Mouse (Mus musculus): ENCODE results near the gene Msh3.
A peak's percentile ranks its signal among the peaks of the same experiment; 100 is the strongest.
"Not testable (repeated sequence)": the region's sequence is repeated elsewhere in the genome, so short reads cannot be mapped to it uniquely, and the experiment has no call there.

The Msh3 gene

GRCm38 (mm10) chr13:92354456-92355271 lies at the start of gene Msh3, which contains the start of gene Dhfr:
Msh3 (minus strand) TSS chr13:92355003.
Dhfr (plus strand) TSS chr13:92354726.
- DNase-seq (ENCODE audit: low spot score in 2 of 2), result peak; percentile 95 to 97

DNA sequence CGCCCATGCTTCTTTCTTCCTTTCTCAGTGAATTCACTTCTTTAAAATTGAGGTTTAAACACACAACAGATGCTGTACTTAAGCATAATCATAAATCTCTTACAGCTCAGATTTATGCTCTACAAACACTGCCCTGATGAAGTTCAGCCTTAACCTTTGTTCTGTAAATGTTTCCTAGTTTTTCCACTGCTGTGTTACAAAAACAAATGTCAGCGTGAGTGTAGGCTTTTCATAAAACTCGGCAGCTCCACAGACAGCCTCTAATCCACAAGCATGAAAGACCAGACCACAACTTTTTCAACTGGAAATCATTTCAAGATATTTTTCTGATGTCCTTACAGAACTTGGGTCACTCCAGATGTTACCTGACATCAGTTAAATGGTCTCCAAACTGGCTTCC lies 48.7 kb upstream of the Msh3 start:
- no peak for DNase-seq (ENCODE audit: low spot score in 2 of 2)

DNA sequence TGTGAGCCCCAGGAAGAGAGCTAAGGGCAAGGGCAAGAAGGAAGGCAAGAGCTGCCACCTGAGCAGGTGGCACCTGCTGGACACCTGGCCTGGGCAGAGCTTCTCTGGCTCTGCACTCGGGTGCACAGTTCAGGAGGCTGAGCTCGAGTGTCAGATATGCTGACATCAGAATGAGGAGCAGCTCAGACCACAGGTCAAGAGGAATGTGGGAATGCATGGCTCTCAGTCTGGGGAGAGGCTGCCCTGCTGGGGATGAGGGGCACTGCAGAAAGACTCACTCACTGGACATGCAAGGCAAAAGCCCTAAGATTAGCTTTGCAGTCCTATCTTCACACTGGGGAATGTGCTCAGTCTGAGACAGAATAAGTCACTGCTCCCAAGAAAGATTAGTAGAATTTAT lies 47.3 kb upstream of the Msh3 start:
- no peak for DNase-seq (ENCODE audit: low spot score in 2 of 2)

GRCm38 (mm10) chr13:92398491-92399384 lies 43.9 kb upstream of the Msh3 start:
- DNase-seq (ENCODE audit: low spot score in 2 of 2), result no peak

- DNase-seq (ENCODE audit: low spot score in 2 of 2), result no peak
Measured at GRCm38 (mm10) chr13:92393047-92393661, 38.4 kb upstream of the Msh3 start.

- no peak for DNase-seq (ENCODE audit: low spot score in 2 of 2)
Measured at GRCm38 (mm10) chr13:92387367-92387766, 32.6 kb upstream of the Msh3 start.

DNA sequence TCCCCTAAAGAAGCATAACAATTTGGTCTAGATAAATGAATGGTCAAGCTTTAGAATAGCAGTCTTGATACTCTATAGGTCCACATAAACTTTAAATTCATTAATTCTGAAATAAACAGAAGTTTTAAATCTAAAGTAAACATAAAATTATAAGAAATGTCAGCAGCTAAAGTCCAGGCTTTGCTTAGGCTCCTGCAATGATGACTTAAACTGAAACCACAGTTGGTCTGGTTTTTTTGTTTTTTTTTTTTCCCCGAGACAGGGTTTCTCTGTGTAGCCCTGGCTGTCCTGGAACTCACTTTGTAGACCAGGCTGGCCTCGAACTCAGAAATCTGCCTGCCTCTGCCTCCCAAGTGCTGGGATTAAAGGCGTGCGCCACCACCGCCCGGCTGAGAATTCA lies 16.7 kb upstream of the Msh3 start:
- DNase-seq (ENCODE audit: low spot score in 2 of 2), result not testable (repeated sequence)

GRCm38 (mm10) chr13:92370811-92371210 lies 16.0 kb upstream of the Msh3 start:
- DNase-seq (ENCODE audit: low spot score in 2 of 2), result no peak

- no peak for DNase-seq (ENCODE audit: low spot score in 2 of 2)
Measured at GRCm38 (mm10) chr13:92365312-92365711, 10.5 kb upstream of the Msh3 start.

DNA sequence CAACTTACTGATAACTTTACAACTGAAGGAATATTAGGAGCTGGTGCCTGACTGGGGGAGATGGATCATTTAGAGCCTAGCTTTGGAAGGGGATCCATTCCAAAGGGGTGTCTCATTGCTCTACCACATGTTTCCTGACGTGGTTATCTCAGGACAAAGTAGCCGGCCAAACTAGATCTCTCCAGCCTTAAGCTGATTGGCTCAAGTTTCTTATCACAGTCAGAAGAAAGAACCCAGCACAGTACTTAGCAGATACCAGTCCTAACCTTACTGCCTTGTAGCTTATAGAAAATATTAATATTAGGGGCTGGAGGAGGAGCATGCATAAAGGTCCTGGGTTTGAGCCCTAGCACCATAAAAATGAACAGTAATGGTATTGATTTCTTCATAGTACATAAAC lies 6.8 kb upstream of the Msh3 start:
- DNase-seq (ENCODE audit: low spot score in 2 of 2), result no peak

GRCm38 (mm10) chr13:92357644-92358043 lies 2.8 kb upstream of the Msh3 start:
- DNase-seq (ENCODE audit: low spot score in 2 of 2), result no peak

- DNase-seq (ENCODE audit: low spot score in 2 of 2), result no peak
Measured at GRCm38 (mm10) chr13:92356376-92356775, 1.6 kb upstream of the Msh3 start.

DNA sequence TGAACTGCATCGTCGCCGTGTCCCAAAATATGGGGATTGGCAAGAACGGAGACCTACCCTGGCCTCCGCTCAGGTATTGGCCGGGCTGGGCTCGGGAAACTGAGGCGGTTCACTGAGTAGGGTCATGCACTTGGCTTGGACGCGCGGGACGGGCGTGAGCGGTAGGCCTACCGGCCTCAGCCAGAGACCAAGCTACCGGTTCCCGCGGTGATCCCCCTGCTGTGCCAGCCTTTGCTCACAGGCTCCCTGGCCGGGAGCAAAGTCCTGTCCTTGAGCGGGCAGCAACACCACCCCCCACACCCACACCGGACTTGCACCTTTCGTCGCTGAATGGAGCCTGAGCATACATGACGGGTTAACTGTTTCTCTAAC lies 455 bp upstream of the Msh3 start:
- no peak for DNase-seq (ENCODE audit: low spot score in 2 of 2)

DNA sequence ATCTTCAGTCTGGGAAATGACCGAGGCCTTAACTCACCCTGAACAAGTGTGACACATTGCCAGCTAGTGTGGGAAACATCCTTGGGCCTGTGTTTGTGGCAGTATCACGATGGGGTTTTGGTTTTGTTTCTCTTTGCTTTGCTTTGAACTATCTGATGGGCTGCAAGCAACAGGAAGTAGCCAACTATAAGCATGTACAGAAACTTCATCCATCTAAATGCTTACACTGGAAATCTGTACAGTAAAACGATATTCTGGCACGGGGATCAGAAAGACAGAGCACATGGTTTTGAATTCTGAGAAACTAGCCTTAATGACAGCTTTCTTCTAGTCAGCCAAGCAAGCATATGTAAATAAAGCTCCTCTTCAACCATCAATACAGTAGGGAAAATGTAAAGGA lies 847 bp downstream of the Msh3 start:
- DNase-seq (ENCODE audit: low spot score in 2 of 2), result no peak

GRCm38 (mm10) chr13:92351100-92351499 lies 3.7 kb downstream of the Msh3 start:
- DNase-seq (ENCODE audit: low spot score in 2 of 2), result no peak

DNA sequence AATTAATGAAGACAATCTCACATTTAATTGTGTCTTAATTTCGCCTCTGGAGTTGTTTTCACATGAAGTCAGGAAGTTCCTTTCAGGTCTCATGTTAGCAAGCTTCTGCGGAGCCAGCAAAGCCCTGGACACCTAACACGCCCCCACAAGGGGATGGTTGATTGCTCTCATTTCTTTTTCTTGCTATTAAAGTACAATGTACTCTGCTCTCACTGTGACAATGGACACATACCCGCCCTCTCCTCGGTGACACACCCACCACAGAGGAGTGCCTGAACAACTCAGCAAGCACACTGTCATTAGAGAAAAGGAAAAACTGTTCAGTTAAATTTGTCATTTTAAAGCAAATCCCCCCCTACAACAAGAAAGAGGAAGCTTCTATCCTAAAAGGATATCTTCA lies 8.5 kb downstream of the Msh3 start:
- no peak for DNase-seq (ENCODE audit: low spot score in 2 of 2)

DNA sequence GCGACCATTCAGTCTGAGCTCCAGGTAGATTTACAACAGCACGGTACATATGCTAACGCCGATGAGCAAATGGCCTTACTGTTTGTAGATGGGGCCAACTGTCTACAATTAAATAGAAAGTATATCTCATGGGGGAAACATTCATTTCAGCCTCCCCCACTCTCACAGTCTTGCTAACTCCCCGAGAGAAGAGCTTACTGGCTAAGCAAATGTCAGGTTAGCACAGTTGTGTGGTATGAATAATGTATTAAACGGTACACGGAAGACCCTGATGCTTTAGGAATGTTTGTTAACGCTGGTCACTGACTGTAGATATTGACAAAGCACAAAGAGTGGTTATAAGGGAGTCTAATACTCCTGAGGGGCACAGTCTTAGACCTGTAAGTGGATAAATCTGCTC lies 10.8 kb downstream of the Msh3 start:
- no peak for DNase-seq (ENCODE audit: low spot score in 2 of 2)

GRCm38 (mm10) chr13:92339787-92340186 lies 15.0 kb downstream of the Msh3 start:
- no peak for DNase-seq (ENCODE audit: low spot score in 2 of 2)

DNA sequence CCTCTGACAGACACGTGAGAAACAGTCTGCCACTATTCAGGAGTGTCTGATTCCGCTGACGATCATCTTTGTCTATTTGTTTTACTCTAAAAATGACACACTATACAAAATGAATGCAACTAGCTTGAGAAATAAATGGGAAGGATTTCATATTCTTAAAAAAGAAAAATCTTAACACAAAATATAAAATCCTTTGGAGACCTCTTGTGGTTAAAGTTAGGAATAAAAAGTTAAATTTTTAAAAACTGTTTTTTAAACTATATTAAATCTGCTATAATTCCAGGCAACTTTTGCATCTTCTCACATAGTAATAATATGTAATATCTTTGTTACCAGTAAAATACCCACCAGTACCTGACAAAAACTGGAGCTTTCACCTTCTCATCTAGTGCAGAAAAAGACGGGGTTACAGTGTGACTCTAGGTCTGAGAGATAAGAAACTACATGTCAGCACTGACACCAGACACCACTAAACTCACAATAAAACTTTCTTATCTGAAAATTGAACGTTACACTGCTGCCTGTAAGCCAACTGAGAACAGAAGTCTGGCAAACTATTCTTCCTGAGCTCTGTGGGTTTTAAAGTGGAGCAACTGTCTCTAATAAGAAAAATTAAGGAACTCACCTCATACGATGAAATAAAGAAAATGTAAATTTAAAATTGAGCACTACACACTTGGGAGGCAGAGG lies 16.9 kb downstream of the Msh3 start:
- no peak for DNase-seq (ENCODE audit: low spot score in 2 of 2)

- no peak for DNase-seq (ENCODE audit: low spot score in 2 of 2)
Measured at GRCm38 (mm10) chr13:92336857-92337256, 17.9 kb downstream of the Msh3 start.

DNA sequence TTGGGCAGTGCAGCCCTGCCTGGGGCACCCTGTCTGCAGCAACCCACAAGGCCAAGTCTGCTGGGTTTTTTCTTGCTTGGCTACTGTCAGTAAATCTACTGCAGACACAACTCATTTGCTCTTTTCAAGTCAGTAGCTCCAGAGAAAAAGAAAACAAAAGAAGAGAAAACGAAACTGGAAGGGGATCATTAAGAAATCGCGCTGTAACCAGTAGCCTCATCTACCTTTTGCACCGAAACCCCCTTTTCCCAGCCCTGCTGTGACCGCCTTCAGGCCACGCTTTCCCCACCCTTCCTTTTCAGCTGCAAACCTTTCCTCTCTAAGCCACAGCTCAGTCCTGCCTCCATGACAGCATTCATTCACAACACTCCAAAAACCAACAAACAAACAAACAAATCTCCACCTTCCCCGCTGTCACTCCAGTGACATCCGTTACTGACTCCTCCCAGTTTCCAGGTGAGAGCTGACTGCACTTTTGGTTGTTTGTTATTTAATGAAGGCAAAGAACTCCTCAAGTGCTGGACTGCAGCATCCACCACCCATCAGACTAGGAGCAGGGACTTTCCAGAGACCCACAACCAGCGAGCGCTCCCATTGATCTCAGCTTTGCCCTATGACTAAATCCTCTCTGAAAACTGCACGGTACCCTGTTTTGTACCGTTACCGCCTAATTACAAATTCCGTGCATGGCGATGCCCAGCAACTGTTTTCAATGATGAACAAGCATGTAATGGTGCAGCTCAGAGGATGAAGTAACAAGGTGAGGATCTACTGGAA lies 22.5 kb downstream of the Msh3 start:
- no peak for DNase-seq (ENCODE audit: low spot score in 2 of 2)
